Mouse (Mus musculus): ENCODE measurements at regions not wholly inside any gene's neighbourhood (a gene's known extent, or its start where the extent isn't known, plus 50 kb on each side); places are given as distances from the start of the nearest gene placed in this dataset. TPM values are rescaled to one million over a fixed set of nuclear protein-coding genes. Genes with fewer than 3 reads are reported as not detected.

GRCm38 (mm10) chr9:89813616-89814318 lies 75.5 kb upstream of the Ankrd34c start:
- 51% methylated on average over 8 of the region's 8 CpGs for WGBS
- Histone ChIP-seq H3K27ac (ENCODE audit: low read depth, low read length) (no peak overlapping the region), H3K4me1 (replicated peaks; ENCODE audit: control insufficient read depth, insufficient read depth, low read length) (no peaks in the 10 kb centered on the region), H3K4me2 (no peak overlapping the region), H3K9me3 (ENCODE audit: control insufficient read depth, low read length) (no peaks in the 10 kb centered on the region), H3K36me3 (ENCODE audit: control insufficient read depth, insufficient read depth, low read length) (no peaks in the 10 kb centered on the region), H3K27me3 (replicated peaks; ENCODE audit: control insufficient read depth, insufficient read depth, low read length) (no peaks in the 10 kb centered on the region), H3K9ac (ENCODE audit: low read depth, low read length) (no peak overlapping the region), H3K4me3 (ENCODE audit: low read depth, low read length) (no peak overlapping the region)
- ATAC-seq (replicated peaks; ENCODE audit: low FRiP score) (no peak), DNase-seq (ENCODE audit: low spot score) (no peak)

GRCm38 (mm10) chr9:89807381-89807780 lies 69.1 kb upstream of the Ankrd34c start:
- Histone ChIP-seq H3K36me3 (ENCODE audit: control insufficient read depth, insufficient read depth, low read length) (no peaks in the 10 kb centered on the region), H3K4me3 (ENCODE audit: low read depth, low read length) (no peak overlapping the region), H3K27me3 (replicated peaks; ENCODE audit: control insufficient read depth, insufficient read depth, low read length) (no peaks in the 10 kb centered on the region), H3K4me2 (no peak overlapping the region), H3K4me1 (replicated peaks; ENCODE audit: control insufficient read depth, insufficient read depth, low read length) (no peaks in the 10 kb centered on the region), H3K27ac (ENCODE audit: low read depth, low read length) (no peak overlapping the region), H3K9me3 (ENCODE audit: control insufficient read depth, low read length) (no peaks in the 10 kb centered on the region), H3K9ac (ENCODE audit: low read depth, low read length) (no peak overlapping the region)
- ATAC-seq (replicated peaks; ENCODE audit: low FRiP score) = no peak
- no peak for DNase-seq (ENCODE audit: low spot score)
- WGBS = 52% methylated on average over 6 of the region's 6 CpGs

- DNase-seq (ENCODE audit: low spot score) = no peak
- H3K36me3 ChIP-seq (ENCODE audit: control insufficient read depth, insufficient read depth, low read length) = no peaks in the 10 kb centered on the region
- no peaks in the 10 kb centered on the region for H3K9me3 ChIP-seq (ENCODE audit: control insufficient read depth, low read length)
- no peaks in the 10 kb centered on the region for H3K4me1 ChIP-seq (replicated peaks; ENCODE audit: control insufficient read depth, insufficient read depth, low read length)
- ATAC-seq (replicated peaks; ENCODE audit: low FRiP score) = no peak
- H3K4me3 ChIP-seq (ENCODE audit: low read depth, low read length) = no peak overlapping the region
- no peak overlapping the region for H3K27ac ChIP-seq (ENCODE audit: low read depth, low read length)
- no peaks in the 10 kb centered on the region for H3K27me3 ChIP-seq (replicated peaks; ENCODE audit: control insufficient read depth, insufficient read depth, low read length)
- no peak overlapping the region for H3K9ac ChIP-seq (ENCODE audit: low read depth, low read length)
- H3K4me2 ChIP-seq = no peak overlapping the region
- 79% methylated on average over 10 of the region's 10 CpGs for WGBS
Observed at GRCm38 (mm10) chr9:89802658-89803057, 64.4 kb upstream of the Ankrd34c start.

- ATAC-seq (replicated peaks; ENCODE audit: low FRiP score) = no peak
- DNase-seq (ENCODE audit: low spot score) = peak; percentile 42
- H3K27me3 ChIP-seq (replicated peaks; ENCODE audit: control insufficient read depth, insufficient read depth, low read length) = no peaks in the 10 kb centered on the region
Observed at GRCm38 (mm10) chr9:89793018-89793417, 54.7 kb upstream of the Ankrd34c start.

GRCm38 (mm10) chr9:89789926-89790325 lies 51.7 kb upstream of the Ankrd34c start:
- Histone ChIP-seq H3K27ac (ENCODE audit: low read depth, low read length) (no peak overlapping the region), H3K4me1 (replicated peaks; ENCODE audit: control insufficient read depth, insufficient read depth, low read length) (no peaks in the 10 kb centered on the region), H3K27me3 (replicated peaks; ENCODE audit: control insufficient read depth, insufficient read depth, low read length) (no peaks in the 10 kb centered on the region), H3K4me2 (no peak overlapping the region), H3K4me3 (ENCODE audit: low read depth, low read length) (no peak overlapping the region), H3K9me3 (ENCODE audit: control insufficient read depth, low read length) (no peaks in the 10 kb centered on the region), H3K9ac (ENCODE audit: low read depth, low read length) (no peak overlapping the region), H3K36me3 (ENCODE audit: control insufficient read depth, insufficient read depth, low read length) (no peaks in the 10 kb centered on the region)
- ATAC-seq (replicated peaks; ENCODE audit: low FRiP score) (no peak), DNase-seq (ENCODE audit: low spot score) (no peak)
- WGBS = 70% methylated on average over 5 of the region's 5 CpGs

More at GRCm38 (mm10) chr9:89793018-89793417, 54.7 kb upstream of the Ankrd34c start:
- no peak overlapping the region for H3K4me3 ChIP-seq (ENCODE audit: low read depth, low read length)
- no peaks in the 10 kb centered on the region for H3K9me3 ChIP-seq (ENCODE audit: control insufficient read depth, low read length)
- H3K4me2 ChIP-seq = no peak overlapping the region
- H3K36me3 ChIP-seq (ENCODE audit: control insufficient read depth, insufficient read depth, low read length) = no peaks in the 10 kb centered on the region
- no peak overlapping the region for H3K27ac ChIP-seq (ENCODE audit: low read depth, low read length)
- H3K9ac ChIP-seq (ENCODE audit: low read depth, low read length) = no peak overlapping the region
- WGBS = 6% methylated on average over 6 of the region's 6 CpGs
- no peaks in the 10 kb centered on the region for H3K4me1 ChIP-seq (replicated peaks; ENCODE audit: control insufficient read depth, insufficient read depth, low read length)

GRCm38 (mm10) chr9:89788651-89789050 lies 50.4 kb upstream of the Ankrd34c start:
- Histone ChIP-seq H3K4me3 (ENCODE audit: low read depth, low read length) (no peak overlapping the region), H3K36me3 (ENCODE audit: control insufficient read depth, insufficient read depth, low read length) (no peaks in the 10 kb centered on the region), H3K27me3 (replicated peaks; ENCODE audit: control insufficient read depth, insufficient read depth, low read length) (no peaks in the 10 kb centered on the region), H3K9ac (ENCODE audit: low read depth, low read length) (no peak overlapping the region), H3K9me3 (ENCODE audit: control insufficient read depth, low read length) (no peaks in the 10 kb centered on the region), H3K27ac (ENCODE audit: low read depth, low read length) (no peak overlapping the region), H3K4me1 (replicated peaks; ENCODE audit: control insufficient read depth, insufficient read depth, low read length) (no peaks in the 10 kb centered on the region), H3K4me2 (no peak overlapping the region)
- no peak for ATAC-seq (replicated peaks; ENCODE audit: low FRiP score)
- 67% methylated on average over 1 of the region's 1 CpGs for WGBS
- no peak for DNase-seq (ENCODE audit: low spot score)

MicroRNAs encoded in the stretch of these regions (microRNA counts, 519-probe panel; counts per million panel counts)
- microRNA mmu-miR-184 = not detected

Small RNAs in the stretch of these regions (microRNA-seq; reads per million reads assigned to microRNA genes)
- 13.0 reads per million, percentile 25 among the genes with 10 or more reads in this experiment for gene Mir184 (ENCODE audit: borderline number of aligned reads)
